Mouse (Mus musculus) MEL (cell line): Measurements from ENCODE around the gene Rtl1.

Experiments
- CTCF ChIP-seq, 3 experiments: IDR thresholded peaks in 2 of 3; conservative IDR thresholded peaks in 1 of 3; 2 replicates each; pipeline ENCODE4 v1.5.1; 2011 to 2012; ENCODE audit warnings: low read length in 3 of 3, low read depth in 2 of 3, mild to moderate bottlenecking in 2 of 3, improper control_type of control experiment in 1 of 3, inconsistent platforms in 1 of 3, mixed read lengths in 1 of 3, moderate library complexity in 1 of 3; ENCODE audit not compliant: control insufficient read depth in 1 of 3, insufficient read depth in 1 of 3, poor library complexity in 1 of 3, severe bottlenecking in 1 of 3
- E2F4 ChIP-seq: IDR thresholded peaks from 2 replicates; pipeline ENCODE4 v1.6.1; 2011; ENCODE audit warnings: low read depth, low read length, improper control_type of control experiment, borderline replicate concordance
- POLR2A ChIP-seq, 2 experiments: IDR thresholded peaks; 2 replicates each; pipeline ENCODE4 v1.6.1; 2011 to 2012; ENCODE audit warnings: low read length in 2 of 2, mild to moderate bottlenecking in 2 of 2, control low read depth in 1 of 2, improper control_type of control experiment in 1 of 2, low read depth in 1 of 2, moderate library complexity in 1 of 2; ENCODE audit not compliant: control insufficient read depth in 1 of 2, insufficient read depth in 1 of 2, poor library complexity in 1 of 2
- POLR2AphosphoS2 ChIP-seq: IDR thresholded peaks from 2 replicates; pipeline ENCODE4 v1.6.1; 2011; ENCODE audit warnings: low read length, improper control_type of control experiment
- POLR2AphosphoS5 ChIP-seq: IDR thresholded peaks from 2 replicates; pipeline ENCODE4 v1.6.1; 2012; ENCODE audit warnings: low read depth, borderline replicate concordance, mild to moderate bottlenecking, inconsistent platforms, low read length, moderate library complexity, mixed read lengths
- ZNF384 ChIP-seq: IDR thresholded peaks from 2 replicates; pipeline ENCODE4 v1.6.1; 2012; ENCODE audit warnings: low read depth, mild to moderate bottlenecking, inconsistent platforms, low read length, improper control_type of control experiment

GRCm38 (mm10) chr12:109543281-109543923 lies 56.7 kb downstream of the Rtl1 start:
- TF ChIP-seq POLR2AphosphoS2 (no peak), CTCF (IDR thresholded peaks at IDR 0.05 in 2 of 3, conservative IDR thresholded peaks at IDR 0.05 in 1 of 3; ENCODE audit: control insufficient read depth in 1 of 3, insufficient read depth in 1 of 3, low read depth in 2 of 3, low read length in 3 of 3, poor library complexity in 1 of 3, severe bottlenecking in 1 of 3) (no peak), ZNF384 (no peak), E2F4 (no peak), POLR2AphosphoS5 (no peak), POLR2A (IDR thresholded peaks at IDR 0.05; ENCODE audit: control insufficient read depth in 1 of 2, insufficient read depth in 1 of 2, low read depth in 1 of 2, low read length in 2 of 2, poor library complexity in 1 of 2) (no peak)
